Mouse (Mus musculus) adrenal gland, adult 2 months (tissue): ENCODE measurements around the gene Gm43738. TPM values are rescaled to one million over a fixed set of nuclear protein-coding genes. Genes with fewer than 3 reads are reported as not detected.

Experiments used
- DNase-seq: peaks from one replicate; pipeline ENCODE4 v3.0.0; 2021
- polyA plus RNA-seq: library from polyadenylated mRNA; depleted of rRNA; stranded (reverse); fragments of >200 nt; gene quantifications from 2 replicates; pipeline ENCODE4 v1.2.3, GENCODE M21; 2012; rRNA removed
- total RNA-seq, 2 experiments: library from RNA; stranded (reverse); gene quantifications; 2 replicates each; pipeline ENCODE4 v1.2.3; 2021

Gm43738 gene
- total and polyA plus RNA-seq, 3 experiments = not detected

GRCm38 (mm10) chr3:89043359-89043758 is 57.5 kb downstream of the Gm43738 start:
- no peak for DNase-seq

Other genes starting within 250 kb of the Gm43738 start
- 10 to 100 TPM; 18.9 to 25.2 TPM for gene Msto1, start 187.1 kb downstream of the Gm43738 start, total RNA-seq
- 28.4 and 30.2 TPM in 2 replicates for gene Msto1, start 187.1 kb downstream of the Gm43738 start, polyA plus RNA-seq
- gene Ash1l, start 150.5 kb downstream of the Gm43738 start, total RNA-seq = 10 to 100 TPM; 38.3 to 57.0 TPM
- 3.9 and 4.9 TPM in 2 replicates for gene Ash1l, start 150.5 kb downstream of the Gm43738 start, polyA plus RNA-seq
- gene Dap3, start 149.9 kb downstream of the Gm43738 start, total RNA-seq = 100 to 1,000 TPM; 129 to 130 TPM
- 26.2 and 30.4 TPM in 2 replicates for gene Dap3, start 149.9 kb downstream of the Gm43738 start, polyA plus RNA-seq
- 10 to 100 TPM; 23.3 to 32.5 TPM for gene Rusc1, start 7.8 kb downstream of the Gm43738 start, total RNA-seq
- gene Rusc1, start 7.8 kb downstream of the Gm43738 start, polyA plus RNA-seq = 56.4 and 66.6 TPM in 2 replicates
- 100 to 1,000 TPM; 208 to 632 TPM for gene Fdps, start 860 bp upstream of the Gm43738 start, total RNA-seq
- 253 and 549 TPM in 2 replicates for gene Fdps, start 860 bp upstream of the Gm43738 start, polyA plus RNA-seq
- gene Pklr, start 35.0 kb upstream of the Gm43738 start, total RNA-seq = under 1 TPM in 1 of 2 experiments, not detected in 1; 0.81 TPM
- 0.55 TPM in 1 of 2 replicates, not detected in the other for gene Pklr, start 35.0 kb upstream of the Gm43738 start, polyA plus RNA-seq
- 1 to 10 TPM; 2.4 to 6.6 TPM for gene Hcn3, start 59.1 kb upstream of the Gm43738 start, total RNA-seq
- 20.9 and 34.5 TPM in 2 replicates for gene Hcn3, start 59.1 kb upstream of the Gm43738 start, polyA plus RNA-seq
- 10 to 100 TPM; 39.3 to 73.3 TPM for gene Clk2, start 63.7 kb upstream of the Gm43738 start, total RNA-seq
- gene Clk2, start 63.7 kb upstream of the Gm43738 start, polyA plus RNA-seq = 52.2 and 63.4 TPM in 2 replicates
- 100 to 1,000 TPM in 1 of 2 experiments, 10 to 100 TPM in 1; 87.1 to 104 TPM for gene Scamp3, start 76.4 kb upstream of the Gm43738 start, total RNA-seq
- 234 and 299 TPM in 2 replicates for gene Scamp3, start 76.4 kb upstream of the Gm43738 start, polyA plus RNA-seq
- gene Fam189b, start 82.0 kb upstream of the Gm43738 start, total RNA-seq = 10 to 100 TPM; 15.2 to 16.3 TPM
- 80.2 and 84.4 TPM in 2 replicates for gene Fam189b, start 82.0 kb upstream of the Gm43738 start, polyA plus RNA-seq
- 10 to 100 TPM; 74.4 to 74.6 TPM for gene Gba, start 101.8 kb upstream of the Gm43738 start, total RNA-seq
- gene Gba, start 101.8 kb upstream of the Gm43738 start, polyA plus RNA-seq = 40.2 and 43.9 TPM in 2 replicates
- 10 to 100 TPM in 1 of 2 experiments, 1 to 10 TPM in 1; 8.9 to 10.1 TPM for gene Thbs3, start 114.1 kb upstream of the Gm43738 start, total RNA-seq
- 10.1 and 10.2 TPM in 2 replicates for gene Thbs3, start 114.1 kb upstream of the Gm43738 start, polyA plus RNA-seq
- gene Mtx1, start 126.0 kb upstream of the Gm43738 start, total RNA-seq = 100 to 1,000 TPM; 150 to 174 TPM
- gene Mtx1, start 126.0 kb upstream of the Gm43738 start, polyA plus RNA-seq = 252 and 300 TPM in 2 replicates
- gene Muc1, start 128.0 kb upstream of the Gm43738 start, total RNA-seq = under 1 TPM; 0.24 to 0.32 TPM
- gene Muc1, start 128.0 kb upstream of the Gm43738 start, polyA plus RNA-seq = 0.53 and 0.85 TPM in 2 replicates
- gene Krtcap2, start 144.9 kb upstream of the Gm43738 start, total RNA-seq = 100 to 1,000 TPM; 143 to 163 TPM
- 433 and 437 TPM in 2 replicates for gene Krtcap2, start 144.9 kb upstream of the Gm43738 start, polyA plus RNA-seq
- gene Trim46, start 145.2 kb upstream of the Gm43738 start, total RNA-seq = 1 to 10 TPM; 1.9 to 2.3 TPM
- 6.0 and 9.1 TPM in 2 replicates for gene Trim46, start 145.2 kb upstream of the Gm43738 start, polyA plus RNA-seq
- 100 to 1,000 TPM; 134 to 150 TPM for gene Dpm3, start 158.3 kb upstream of the Gm43738 start, total RNA-seq
- gene Dpm3, start 158.3 kb upstream of the Gm43738 start, polyA plus RNA-seq = 509 and 645 TPM in 2 replicates
- 10 to 100 TPM; 49.9 to 54.7 TPM for gene Slc50a1, start 169.5 kb upstream of the Gm43738 start, total RNA-seq
- 153 TPM in 2 replicates for gene Slc50a1, start 169.5 kb upstream of the Gm43738 start, polyA plus RNA-seq
- gene Efna1, start 180.0 kb upstream of the Gm43738 start, total RNA-seq = 10 to 100 TPM in 1 of 2 experiments, 1 to 10 TPM in 1; 8.0 to 16.6 TPM
- 17.5 and 24.0 TPM in 2 replicates for gene Efna1, start 180.0 kb upstream of the Gm43738 start, polyA plus RNA-seq
- under 1 TPM; 0.26 to 0.55 TPM for gene Efna3, start 221.9 kb upstream of the Gm43738 start, total RNA-seq
- gene Efna3, start 221.9 kb upstream of the Gm43738 start, polyA plus RNA-seq = 0.21 and 1.0 TPM in 2 replicates
- 1 to 10 TPM in 1 of 2 experiments, under 1 TPM in 1; 0.63 to 1.9 TPM for gene Efna4, start 236.9 kb upstream of the Gm43738 start, total RNA-seq
- gene Efna4, start 236.9 kb upstream of the Gm43738 start, polyA plus RNA-seq = 1.8 and 3.5 TPM in 2 replicates
- 10 to 100 TPM; 56.1 to 87.5 TPM for gene Adam15, start 248.9 kb upstream of the Gm43738 start, total RNA-seq
- gene Adam15, start 248.9 kb upstream of the Gm43738 start, polyA plus RNA-seq = 142 and 182 TPM in 2 replicates